Mouse (Mus musculus) kidney, postnatal 0 days (tissue): Measurements from ENCODE around the gene 1190005I06Rik. TPM values are rescaled to one million over a fixed set of nuclear protein-coding genes. Genes with fewer than 3 reads are reported as not detected.

Experiments
- ATAC-seq: fragments of 200-750 bp; cut with Nextera tagmentation; replicated peaks from 2 replicates; pipeline ENCODE4 v1.8.0; 2017; ENCODE audit warnings: low read depth, moderate number of reproducible peaks, moderate TSS enrichment, moderate library complexity; ENCODE audit not compliant: low FRiP score
- DNase-seq: peaks from one replicate; pipeline ENCODE4 v3.0.0-alpha.2; 2016; ENCODE audit warnings: low spot score
- H3K27ac ChIP-seq: fragments of 300-500 bp; sonication (generic); 2 replicates; pipeline ENCODE4 v1.5.1; 2014; ENCODE audit warnings: mild to moderate bottlenecking
- H3K27me3 ChIP-seq: fragments of 300-500 bp; sonication (generic); 2 replicates; pipeline ENCODE4 v1.6.1; 2014; ENCODE audit warnings: low read length, mixed read lengths; ENCODE audit not compliant: insufficient read depth
- H3K36me3 ChIP-seq: fragments of 300-500 bp; sonication (generic); 2 replicates; pipeline ENCODE4 v1.6.1; 2014; ENCODE audit warnings: low read length, mixed read lengths; ENCODE audit not compliant: insufficient read depth
- H3K4me1 ChIP-seq: fragments of 300-500 bp; sonication (generic); replicated peaks from 2 replicates; pipeline ENCODE4 v1.6.1; 2014; ENCODE audit warnings: antibody characterized with exemption, low read length, mixed read lengths; ENCODE audit not compliant: insufficient read depth
- H3K4me2 ChIP-seq: fragments of 300-500 bp; sonication (generic); 2 replicates; pipeline ENCODE4 v1.6.1; 2014; ENCODE audit warnings: mild to moderate bottlenecking, low read length, moderate library complexity, mixed read lengths
- H3K4me3 ChIP-seq: fragments of 300-500 bp; sonication (generic); replicated peaks from 2 replicates; pipeline ENCODE4 v1.5.1; 2014; ENCODE audit warnings: low read depth, low read length
- H3K9ac ChIP-seq: fragments of 300-500 bp; sonication (generic); 2 replicates; pipeline ENCODE4 v1.6.1; 2014; ENCODE audit warnings: low read depth, low read length
- H3K9me3 ChIP-seq: fragments of 300-500 bp; sonication (generic); replicated peaks from 2 replicates; pipeline ENCODE4 v1.6.1; 2016; ENCODE audit warnings: low read length, inconsistent platforms, mixed read lengths
- CTCF ChIP-seq: IDR thresholded peaks from 2 replicates; pipeline ENCODE4 v1.5.1; 2016; ENCODE audit warnings: antibody characterized with exemption, low read depth, mild to moderate bottlenecking, moderate library complexity
- WGBS: fragments of 180-500 bp; shearing (Covaris S2); extraction: QIAGEN DNeasy Blood & Tissue Kit; methylation state at CpG from one replicate; pipeline ENCODE4 v1.1.7; 2014; 5-methylcytosine and 5-hydroxymethylcytosine counted together
- polyA plus RNA-seq: library from polyadenylated mRNA; unstranded; fragments of >200 nt; fragmentation: Nextera tagmentation; extraction: Ambion mirVana; gene quantifications from 2 replicates; pipeline ENCODE4 v1.2.1, GENCODE M21; 2015

Gene 1190005I06Rik
- polyA plus RNA-seq, 1 experiment from 2014 or later, result 2.6 TPM

DNA sequence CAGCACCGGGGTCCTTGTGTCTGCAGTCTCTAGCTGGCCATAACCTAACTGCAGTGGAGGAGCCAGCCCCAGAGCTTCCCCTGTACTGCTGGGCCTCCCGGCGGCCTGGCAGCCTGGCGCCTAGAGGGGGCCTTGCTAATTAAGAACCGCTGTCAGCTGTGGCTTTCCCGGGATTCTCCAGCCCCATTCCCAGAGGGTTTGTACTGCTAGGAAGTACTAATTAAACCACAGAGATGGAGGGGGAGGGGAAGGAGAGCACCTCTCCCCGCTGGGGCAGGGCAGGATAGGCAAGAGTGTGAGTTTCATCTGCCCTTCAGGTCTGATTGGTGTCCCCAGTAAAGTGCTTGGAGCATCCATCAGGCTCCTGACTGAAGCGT lies 84.1 kb downstream of the 1190005I06Rik start:
- Histone ChIP-seq H3K9ac (0 out of 2 replicates have a peak overlapping the region, but pooled peaks have one; percentile 31), H3K4me1 (peaks cover 28% of the 10 kb centered on the region), H3K4me3 (no peak overlapping the region), H3K27me3 (no peaks in the 10 kb centered on the region), H3K36me3 (peaks cover 22% of the 10 kb centered on the region), H3K4me2 (no peak overlapping the region), H3K9me3 (no peaks in the 10 kb centered on the region), H3K27ac (peak overlapping the region; percentile 74)
- DNase-seq (no peak), ATAC-seq (no peak)
- WGBS, result 17% methylated on average over 8 of the region's 8 CpGs
- no peak for TF ChIP-seq CTCF

DNA sequence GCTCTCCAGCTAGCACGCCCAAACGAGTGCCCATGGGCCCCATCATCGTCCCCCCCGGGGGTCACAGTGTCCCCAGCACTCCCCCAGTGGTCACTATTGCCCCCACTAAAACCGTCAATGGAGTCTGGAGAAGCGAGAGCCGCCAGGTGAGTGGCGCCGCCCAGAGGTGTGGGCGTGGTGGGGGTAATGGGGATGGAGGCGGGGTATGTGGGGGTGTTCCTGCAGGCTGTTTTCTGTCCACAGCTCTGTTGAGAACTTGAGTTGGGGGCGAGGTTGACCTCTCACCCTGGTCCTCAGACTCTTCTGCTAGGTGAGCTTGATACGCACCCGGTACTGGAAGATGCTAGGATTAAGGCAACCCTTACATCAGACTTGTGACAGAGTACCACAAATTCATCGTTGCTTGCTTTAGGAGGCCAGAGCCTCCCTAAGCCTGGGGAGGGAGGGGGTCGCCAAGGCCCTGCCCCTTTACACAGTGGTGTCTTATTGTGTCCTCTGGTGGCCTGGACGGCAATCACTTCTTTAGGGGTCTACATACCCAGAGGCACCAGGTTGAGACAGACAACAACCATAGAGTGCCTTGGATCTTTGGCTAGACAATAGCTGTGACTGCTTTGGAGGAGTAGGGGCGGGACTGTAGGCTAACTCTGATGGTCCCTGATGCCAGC lies 84.6 kb downstream of the 1190005I06Rik start:
- Histone ChIP-seq H3K9me3 (no peaks in the 10 kb centered on the region), H3K36me3 (peaks cover 17% of the 10 kb centered on the region), H3K27me3 (no peaks in the 10 kb centered on the region), H3K9ac (no peak overlapping the region), H3K27ac (peak overlapping the region; percentile 74; the same call in 1 of the 2 replicates), H3K4me3 (no peak overlapping the region), H3K4me2 (no peak overlapping the region), H3K4me1 (peaks cover 28% of the 10 kb centered on the region)
- 69% methylated on average over 18 of the region's 18 CpGs for WGBS
- ATAC-seq, result no peak
- TF ChIP-seq CTCF, result no peak; the same call in 1 of the 2 replicates
- DNase-seq, result no peak

DNA sequence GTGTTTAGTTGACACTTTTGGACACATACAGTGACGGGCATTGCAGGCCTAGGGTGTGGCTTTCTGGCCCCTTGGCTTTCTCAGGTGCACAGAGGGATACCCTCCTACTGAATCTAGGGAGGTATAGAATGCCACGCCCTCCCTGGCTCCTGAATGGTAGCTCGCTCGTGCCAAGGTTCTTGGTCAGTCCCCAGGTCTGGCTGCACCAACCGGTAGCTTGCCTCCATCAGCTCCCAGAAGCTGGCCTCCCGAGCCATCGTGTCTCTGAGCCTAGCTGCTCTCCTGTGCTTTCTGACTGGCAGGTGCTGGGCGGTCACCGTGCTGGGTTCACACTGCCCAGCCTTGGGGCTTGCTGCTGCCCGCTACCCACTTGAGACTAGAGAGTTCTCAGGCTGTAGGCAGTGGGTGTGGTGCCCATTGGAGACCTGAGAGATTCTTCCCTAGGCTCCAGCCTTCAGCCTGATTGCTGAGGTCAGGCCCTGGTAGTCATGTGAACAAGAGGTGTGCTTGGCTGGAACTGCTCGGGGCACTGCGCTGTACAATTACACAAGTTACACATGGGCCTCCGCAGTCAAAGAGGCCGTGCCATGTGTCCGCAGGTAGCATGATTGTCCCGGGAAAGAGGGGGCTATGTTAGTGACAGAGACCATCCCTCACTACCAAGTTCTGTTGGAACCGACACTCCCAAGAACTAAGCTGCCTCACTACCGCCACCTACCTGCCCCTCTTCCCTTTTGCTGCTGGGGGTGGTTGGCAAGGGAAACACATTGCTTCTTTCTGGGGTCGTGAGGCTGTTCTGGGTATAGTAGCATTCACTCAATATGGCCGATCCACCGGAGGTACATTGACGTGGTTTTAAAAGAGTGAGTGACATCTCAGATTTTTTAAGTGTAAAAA lies 85.6 kb downstream of the 1190005I06Rik start:
- 79% methylated on average over 22 of the region's 22 CpGs for WGBS

DNA sequence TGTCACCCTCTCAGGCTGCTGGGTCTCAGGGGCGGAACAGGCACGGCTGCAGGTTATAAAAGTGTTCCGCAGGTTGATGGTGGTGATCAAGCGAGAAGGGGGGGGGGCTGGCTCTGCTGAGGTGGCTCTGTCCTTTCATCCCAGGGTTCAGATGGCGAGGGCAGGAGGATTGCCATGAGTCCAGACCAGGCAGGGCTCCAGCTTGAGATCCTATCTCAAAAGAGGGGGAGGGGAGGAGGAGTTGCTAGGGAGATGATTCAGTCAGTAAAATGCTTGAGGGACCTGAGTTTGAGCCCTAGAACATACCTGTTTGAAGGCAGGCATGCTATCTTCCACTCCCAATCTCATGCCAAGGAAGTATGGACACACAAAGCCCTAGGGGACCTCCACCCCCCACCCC lies 86.9 kb downstream of the 1190005I06Rik start:
- Histone ChIP-seq H3K4me3 (no peak overlapping the region), H3K9ac (no peak overlapping the region), H3K9me3 (no peaks in the 10 kb centered on the region), H3K4me1 (peaks cover 28% of the 10 kb centered on the region), H3K27me3 (no peaks in the 10 kb centered on the region), H3K27ac (no peak overlapping the region), H3K4me2 (no peak overlapping the region), H3K36me3 (no peaks in the 10 kb centered on the region)
- ATAC-seq, result no peak
- WGBS, result 54% methylated on average over 5 of the region's 5 CpGs
- TF ChIP-seq CTCF, result no peak
- DNase-seq, result no peak

More for the DNA sequence above, 85.6 kb downstream of the 1190005I06Rik start:
- H3K9ac ChIP-seq, result no peak overlapping the region
- no peak overlapping the region for H3K27ac ChIP-seq
- no peak overlapping the region for H3K4me3 ChIP-seq
- peak; percentile 63; the same call in 1 of the 2 replicates for TF ChIP-seq CTCF
- H3K27me3 ChIP-seq, result no peaks in the 10 kb centered on the region
- ATAC-seq (no peak), DNase-seq (no peak)
- no peaks in the 10 kb centered on the region for H3K9me3 ChIP-seq
- peaks cover 28% of the 10 kb centered on the region for H3K4me1 ChIP-seq
- H3K4me2 ChIP-seq, result no peak overlapping the region
- H3K36me3 ChIP-seq, result peaks cover 6% of the 10 kb centered on the region; the same call in 1 of the 2 replicates

DNA sequence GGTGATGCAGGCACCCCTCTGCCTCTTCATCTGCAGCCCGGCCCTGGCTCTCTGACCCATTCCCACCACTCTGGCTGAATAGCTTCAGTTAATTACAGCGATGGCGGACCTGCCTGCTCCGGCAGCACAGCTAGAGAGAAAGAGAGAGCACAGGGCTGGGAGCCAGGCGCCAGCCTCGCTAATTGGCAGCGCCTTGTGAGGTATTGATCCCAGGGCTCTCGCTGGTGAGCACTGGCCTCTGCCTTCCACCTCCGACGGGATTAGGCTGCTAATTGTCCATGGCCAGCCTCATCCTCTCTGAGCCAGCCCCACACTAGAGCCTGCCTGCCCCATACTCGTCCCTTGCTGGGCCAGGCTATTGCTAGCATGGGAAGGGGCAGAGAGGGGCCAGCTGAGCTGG lies 87.8 kb downstream of the 1190005I06Rik start:
- Histone ChIP-seq H3K27me3 (no peaks in the 10 kb centered on the region), H3K4me2 (no peak overlapping the region), H3K4me1 (peaks cover 23% of the 10 kb centered on the region), H3K9me3 (no peaks in the 10 kb centered on the region), H3K36me3 (peaks cover 4% of the 10 kb centered on the region; the same call in 1 of the 2 replicates), H3K27ac (no peak overlapping the region), H3K9ac (no peak overlapping the region), H3K4me3 (no peak overlapping the region)
- no peak for ATAC-seq
- WGBS, result 58% methylated on average over 11 of the region's 11 CpGs
- no peak for TF ChIP-seq CTCF
- DNase-seq, result no peak

Other genes with a start within 250 kb of the 1190005I06Rik start
- gene Gins2, start 58.3 kb downstream of the 1190005I06Rik start, polyA plus RNA-seq, result 54.0 and 70.0 TPM in 2 replicates
- 3.2 and 4.0 TPM in 2 replicates for gene Gm27021, start 20.4 kb upstream of the 1190005I06Rik start, polyA plus RNA-seq
- 2,057 and 2,086 TPM in 2 replicates for gene Cox4i1, start 20.6 kb upstream of the 1190005I06Rik start, polyA plus RNA-seq
- 210 and 213 TPM in 2 replicates for gene Emc8, start 20.9 kb upstream of the 1190005I06Rik start, polyA plus RNA-seq
- 15.7 TPM in 2 replicates for gene Irf8, start 88.7 kb upstream of the 1190005I06Rik start, polyA plus RNA-seq